Mouse (Mus musculus) heart, embryonic 15.5 days (tissue): Measurements from ENCODE around the gene Dscaml1. TPM values are rescaled to one million over a fixed set of nuclear protein-coding genes. Genes with fewer than 3 reads are reported as not detected.
A peak's percentile ranks its signal among the peaks of the same experiment; 100 is the strongest.

Source experiments
- ATAC-seq: fragments of 200-750 bp; cut with Nextera tagmentation; replicated peaks from 2 replicates; pipeline ENCODE4 v1.8.0; 2017; ENCODE audit warnings: low read depth, moderate TSS enrichment; ENCODE audit not compliant: insufficient number of reproducible peaks, insufficient read depth, low FRiP score
- H3K27ac ChIP-seq: fragments of 300-500 bp; sonication (generic); 2 replicates; pipeline ENCODE4 v1.5.1; 2015; ENCODE audit warnings: mild to moderate bottlenecking, inconsistent platforms
- H3K27me3 ChIP-seq: fragments of 300-500 bp; sonication (generic); 2 replicates; pipeline ENCODE4 v1.6.1; 2015; ENCODE audit warnings: inconsistent platforms
- H3K36me3 ChIP-seq: fragments of 300-500 bp; sonication (generic); 2 replicates; pipeline ENCODE4 v1.6.1; 2015; ENCODE audit warnings: mild to moderate bottlenecking, inconsistent platforms
- H3K4me1 ChIP-seq: fragments of 300-500 bp; sonication (generic); replicated peaks from 2 replicates; pipeline ENCODE4 v1.6.1; 2015; ENCODE audit warnings: inconsistent platforms
- H3K4me2 ChIP-seq: fragments of 300-500 bp; sonication (generic); 2 replicates; pipeline ENCODE4 v1.6.1; 2015; ENCODE audit warnings: inconsistent platforms, mild to moderate bottlenecking, moderate library complexity
- H3K4me3 ChIP-seq: fragments of 300-500 bp; sonication (generic); 2 replicates; pipeline ENCODE4 v1.5.1; 2015; ENCODE audit warnings: mild to moderate bottlenecking, inconsistent platforms
- H3K9ac ChIP-seq: fragments of 300-500 bp; sonication (generic); 2 replicates; pipeline ENCODE4 v1.6.1; 2015; ENCODE audit warnings: mild to moderate bottlenecking, inconsistent platforms
- H3K9me3 ChIP-seq: fragments of 300-500 bp; sonication (generic); replicated peaks from 2 replicates; pipeline ENCODE4 v1.6.1; 2016; ENCODE audit warnings: inconsistent platforms
- WGBS: fragments of 180-500 bp; shearing (Covaris S2); methylation state at CpG from one replicate; pipeline ENCODE4 v1.1.7; 2015; ENCODE audit warnings: mixed read lengths; 5-methylcytosine and 5-hydroxymethylcytosine counted together
- polyA plus RNA-seq: library from polyadenylated mRNA; unstranded; fragments of >200 nt; fragmentation: Nextera tagmentation; extraction: Ambion mirVana; gene quantifications from 2 replicates; pipeline ENCODE4 v1.2.1, GENCODE M21; 2015

The Dscaml1 gene
- polyA plus RNA-seq, 1 experiment from 2014 or later = 0.23 TPM

- H3K4me2 ChIP-seq = no peak overlapping the region
- H3K9ac ChIP-seq = no peak overlapping the region
- H3K27me3 ChIP-seq = peaks cover 18% of the 10 kb centered on the region
- no peaks in the 10 kb centered on the region for H3K9me3 ChIP-seq
- WGBS = 79% methylated on average over 9 of the region's 9 CpGs
- ATAC-seq = no peak
- H3K27ac ChIP-seq = no peak overlapping the region
- peaks cover 3% of the 10 kb centered on the region; the same call in 1 of the 2 replicates for H3K4me1 ChIP-seq
- no peaks in the 10 kb centered on the region for H3K36me3 ChIP-seq
- no peak overlapping the region for H3K4me3 ChIP-seq
Observed at GRCm38 (mm10) chr9:45675931-45676330, 249.5 kb downstream of the Dscaml1 start.

- Histone ChIP-seq H3K9me3 (no peaks in the 10 kb centered on the region), H3K9ac (no peak overlapping the region), H3K4me3 (no peak overlapping the region), H3K27ac (no peak overlapping the region), H3K36me3 (no peaks in the 10 kb centered on the region), H3K4me2 (no peak overlapping the region), H3K27me3 (peaks cover 18% of the 10 kb centered on the region), H3K4me1 (peaks cover 3% of the 10 kb centered on the region; the same call in 1 of the 2 replicates)
- no peak for ATAC-seq
- WGBS = 66% methylated on average over 8 of the region's 8 CpGs
Observed at GRCm38 (mm10) chr9:45676578-45676977, 250.2 kb downstream of the Dscaml1 start.

GRCm38 (mm10) chr9:45677236-45677781 is 250.9 kb downstream of the Dscaml1 start:
- 23% methylated on average over 12 of the region's 12 CpGs for WGBS
- Histone ChIP-seq H3K4me2 (peak overlapping the region; percentile 30; the same call in 1 of the 2 replicates), H3K4me3 (no peak overlapping the region), H3K4me1 (peaks cover 3% of the 10 kb centered on the region; the same call in 1 of the 2 replicates), H3K9me3 (no peaks in the 10 kb centered on the region), H3K27ac (no peak overlapping the region), H3K27me3 (peaks cover 16% of the 10 kb centered on the region), H3K9ac (no peak overlapping the region), H3K36me3 (no peaks in the 10 kb centered on the region)
- ATAC-seq = 0 out of 2 replicates have a peak, but pooled peaks have one; percentile 20

- H3K9me3 ChIP-seq = no peaks in the 10 kb centered on the region
- no peak overlapping the region for H3K4me2 ChIP-seq
- no peak overlapping the region for H3K9ac ChIP-seq
- H3K36me3 ChIP-seq = no peaks in the 10 kb centered on the region
- no peak for ATAC-seq
- H3K4me1 ChIP-seq = peaks cover 3% of the 10 kb centered on the region; the same call in 1 of the 2 replicates
- peaks cover 11% of the 10 kb centered on the region for H3K27me3 ChIP-seq
- WGBS = 69% methylated on average over 8 of the region's 8 CpGs
- H3K27ac ChIP-seq = no peak overlapping the region
- H3K4me3 ChIP-seq = no peak overlapping the region
Observed at GRCm38 (mm10) chr9:45677952-45678663, 251.7 kb downstream of the Dscaml1 start.

GRCm38 (mm10) chr9:45678664-45679026 is 252.2 kb downstream of the Dscaml1 start:
- no peak overlapping the region for H3K9ac ChIP-seq
- H3K27me3 ChIP-seq = peaks cover 6% of the 10 kb centered on the region
- H3K9me3 ChIP-seq = no peaks in the 10 kb centered on the region
- no peak overlapping the region for H3K27ac ChIP-seq
- no peaks in the 10 kb centered on the region for H3K36me3 ChIP-seq
- no peak overlapping the region for H3K4me2 ChIP-seq
- no peak for ATAC-seq
- H3K4me3 ChIP-seq = no peak overlapping the region
- 70% methylated on average over 4 of the region's 4 CpGs for WGBS
- peaks cover 3% of the 10 kb centered on the region; the same call in 1 of the 2 replicates for H3K4me1 ChIP-seq

GRCm38 (mm10) chr9:45682461-45682998 is 256.1 kb downstream of the Dscaml1 start:
- no peak overlapping the region for H3K9ac ChIP-seq
- no peak overlapping the region for H3K27ac ChIP-seq
- no peaks in the 10 kb centered on the region; the same call in 1 of the 2 replicates for H3K27me3 ChIP-seq
- peaks cover 4% of the 10 kb centered on the region; the same call in 1 of the 2 replicates for H3K4me1 ChIP-seq
- H3K9me3 ChIP-seq = no peaks in the 10 kb centered on the region
- no peak overlapping the region for H3K4me3 ChIP-seq
- H3K36me3 ChIP-seq = no peaks in the 10 kb centered on the region
- no peak overlapping the region for H3K4me2 ChIP-seq
- ATAC-seq = no peak
- WGBS = 46% methylated on average over 11 of the region's 11 CpGs

GRCm38 (mm10) chr9:45693424-45694237 is 267.2 kb downstream of the Dscaml1 start:
- Histone ChIP-seq H3K27me3 (no peaks in the 10 kb centered on the region; the same call in 1 of the 2 replicates), H3K27ac (no peak overlapping the region), H3K36me3 (no peaks in the 10 kb centered on the region), H3K4me2 (no peak overlapping the region), H3K4me3 (no peak overlapping the region), H3K9me3 (no peaks in the 10 kb centered on the region), H3K9ac (no peak overlapping the region), H3K4me1 (peaks cover 10% of the 10 kb centered on the region)
- WGBS = 33% methylated on average over 10 of the region's 10 CpGs
- ATAC-seq = no peak

- Histone ChIP-seq H3K4me3 (no peak overlapping the region), H3K27me3 (no peaks in the 10 kb centered on the region)
- 26% methylated on average over 2 of the region's 2 CpGs for WGBS
Observed at GRCm38 (mm10) chr9:45694256-45694655, 267.8 kb downstream of the Dscaml1 start.

GRCm38 (mm10) chr9:45699171-45699570 is 272.7 kb downstream of the Dscaml1 start:
- 84% methylated on average over 10 of the region's 10 CpGs for WGBS
- no peak overlapping the region for H3K4me2 ChIP-seq
- no peak for ATAC-seq

More at GRCm38 (mm10) chr9:45694256-45694655, 267.8 kb downstream of the Dscaml1 start:
- no peak overlapping the region for H3K27ac ChIP-seq
- no peaks in the 10 kb centered on the region for H3K36me3 ChIP-seq
- peaks cover 10% of the 10 kb centered on the region for H3K4me1 ChIP-seq
- H3K9me3 ChIP-seq = no peaks in the 10 kb centered on the region
- H3K4me2 ChIP-seq = no peak overlapping the region
- ATAC-seq = no peak
- H3K9ac ChIP-seq = no peak overlapping the region

GRCm38 (mm10) chr9:45703236-45703635 is 276.8 kb downstream of the Dscaml1 start:
- Histone ChIP-seq H3K9ac (no peak overlapping the region), H3K4me2 (no peak overlapping the region), H3K36me3 (no peaks in the 10 kb centered on the region), H3K9me3 (no peaks in the 10 kb centered on the region), H3K27me3 (peaks cover 14% of the 10 kb centered on the region), H3K4me3 (no peak overlapping the region), H3K4me1 (no peaks in the 10 kb centered on the region), H3K27ac (no peak overlapping the region)
- WGBS = 77% methylated on average over 3 of the region's 3 CpGs
- ATAC-seq = no peak

More at GRCm38 (mm10) chr9:45699171-45699570, 272.7 kb downstream of the Dscaml1 start:
- H3K4me1 ChIP-seq = no peaks in the 10 kb centered on the region; the same call in 1 of the 2 replicates
- no peaks in the 10 kb centered on the region for H3K9me3 ChIP-seq
- no peak overlapping the region for H3K27ac ChIP-seq
- no peak overlapping the region for H3K9ac ChIP-seq
- no peaks in the 10 kb centered on the region for H3K36me3 ChIP-seq
- no peak overlapping the region for H3K4me3 ChIP-seq
- 0 out of 2 replicates have a peak, but pooled peaks cover 7% of the 10 kb centered on the region for H3K27me3 ChIP-seq

GRCm38 (mm10) chr9:45704441-45704840 is 278.0 kb downstream of the Dscaml1 start:
- no peak overlapping the region for H3K4me3 ChIP-seq
- H3K9ac ChIP-seq = no peak overlapping the region
- H3K27me3 ChIP-seq = peaks cover 19% of the 10 kb centered on the region
- H3K9me3 ChIP-seq = no peaks in the 10 kb centered on the region
- 68% methylated on average over 3 of the region's 3 CpGs for WGBS
- H3K4me1 ChIP-seq = no peaks in the 10 kb centered on the region
- no peak overlapping the region for H3K4me2 ChIP-seq
- no peaks in the 10 kb centered on the region for H3K36me3 ChIP-seq
- H3K27ac ChIP-seq = no peak overlapping the region
- ATAC-seq = no peak
